Mouse (Mus musculus) CH12.LX (cell line): ENCODE data around the gene Ccser1. TPM values are rescaled to one million over a fixed set of nuclear protein-coding genes. Genes with fewer than 3 reads are reported as not detected.

ENCODE experiments used
- DNase-seq: peaks from one replicate; pipeline ENCODE4 v3.0.0-alpha.2; 2013; ENCODE audit errors: extremely low read depth
- H3K27ac ChIP-seq: 2 replicates; pipeline ENCODE4 v1.5.1; 2012; ENCODE audit warnings: low read depth, mild to moderate bottlenecking, control low read depth, moderate library complexity; ENCODE audit not compliant: insufficient read depth
- H3K27me3 ChIP-seq: replicated peaks from 2 replicates; pipeline ENCODE3; 2012; ENCODE audit warnings: inconsistent platforms
- H3K36me3 ChIP-seq, 2 experiments: replicated peaks in 1 of 2; 2 replicates each; pipeline versions ENCODE3 to v1.6.1; 2012; ENCODE audit warnings: inconsistent platforms in 1 of 2, low read length in 1 of 2, mild to moderate bottlenecking in 1 of 2, mixed read lengths in 1 of 2, moderate library complexity in 1 of 2; ENCODE audit not compliant: control insufficient read depth in 1 of 2, insufficient read depth in 1 of 2
- H3K4me1 ChIP-seq, 2 experiments: 2 replicates each; pipeline ENCODE4 v1.6.1; 2012; ENCODE audit warnings: inconsistent platforms in 1 of 2, moderate library complexity in 1 of 2; ENCODE audit not compliant: insufficient read depth in 2 of 2, control insufficient read depth in 1 of 2
- H3K4me2 ChIP-seq: 2 replicates; pipeline ENCODE4 v1.6.1; 2012; ENCODE audit warnings: low read depth, mild to moderate bottlenecking, control low read depth; ENCODE audit not compliant: poor library complexity, insufficient read depth, severe bottlenecking
- H3K4me3 ChIP-seq, 3 experiments: fragments of 150-350 bp in 1 of 3; sonication (generic) in 1 of 3; replicated peaks in 1 of 3; 2 replicates each; pipeline versions ENCODE3 to v1.5.1; 2011 to 2012; ENCODE audit warnings: low read depth in 2 of 3, low read length in 2 of 3, mild to moderate bottlenecking in 2 of 3, moderate library complexity in 2 of 3, control low read depth in 1 of 3, improper control_type of control experiment in 1 of 3, inconsistent platforms in 1 of 3, mixed read lengths in 1 of 3; ENCODE audit not compliant: poor library complexity in 1 of 3
- H3K79me2 ChIP-seq: replicated peaks from 2 replicates; pipeline ENCODE4 v1.6.1; 2012; ENCODE audit warnings: mild to moderate bottlenecking, moderate library complexity; ENCODE audit not compliant: control insufficient read depth, poor library complexity, insufficient read depth, severe bottlenecking; ENCODE audit errors: extremely low read depth
- H3K9ac ChIP-seq: 2 replicates; pipeline ENCODE4 v1.6.1; 2012; ENCODE audit warnings: low read depth, mild to moderate bottlenecking, control low read depth, moderate library complexity; ENCODE audit not compliant: insufficient read depth
- H3K9me3 ChIP-seq: replicated peaks from 2 replicates; pipeline ENCODE3; 2012; ENCODE audit warnings: low read length, inconsistent platforms, mixed read lengths
- BHLHE40 ChIP-seq: IDR thresholded peaks from 2 replicates; pipeline ENCODE4 v1.6.1; 2011; ENCODE audit warnings: mild to moderate bottlenecking, low read depth, low read length, improper control_type of control experiment
- CTCF ChIP-seq, 2 experiments: IDR thresholded peaks in 1 of 2; conservative IDR thresholded peaks in 1 of 2; 2 replicates each; pipeline ENCODE4 v1.5.1; 2011 to 2012; ENCODE audit warnings: low read depth in 2 of 2, low read length in 2 of 2, improper control_type of control experiment in 1 of 2, inconsistent platforms in 1 of 2, mild to moderate bottlenecking in 1 of 2, moderate library complexity in 1 of 2
- E2F4 ChIP-seq: IDR thresholded peaks from 2 replicates; pipeline ENCODE4 v1.6.1; 2011; ENCODE audit warnings: low read depth, low read length, improper control_type of control experiment; ENCODE audit not compliant: insufficient replicate concordance
- EP300 ChIP-seq: IDR thresholded peaks from 2 replicates; pipeline ENCODE4 v1.6.1; 2011; ENCODE audit warnings: low read length, improper control_type of control experiment
- GABPA ChIP-seq: IDR thresholded peaks from 2 replicates; pipeline ENCODE4 v1.6.1; 2012; ENCODE audit warnings: low read depth, low read length, improper control_type of control experiment, inconsistent platforms; ENCODE audit not compliant: insufficient replicate concordance
- IRF4 ChIP-seq: IDR thresholded peaks from 2 replicates; pipeline ENCODE4 v1.6.1; 2014; ENCODE audit warnings: low read depth, mild to moderate bottlenecking, inconsistent platforms, low read length, improper control_type of control experiment
- JUN ChIP-seq: IDR thresholded peaks from 2 replicates; pipeline ENCODE4 v1.6.1; 2011; ENCODE audit warnings: low read depth, mild to moderate bottlenecking, low read length, improper control_type of control experiment, moderate library complexity; ENCODE audit not compliant: insufficient read depth
- JUND ChIP-seq: conservative IDR thresholded peaks from 2 replicates; pipeline ENCODE4 v1.6.1; 2011; ENCODE audit warnings: low read depth, low read length, improper control_type of control experiment
- MAFK ChIP-seq: IDR thresholded peaks from 2 replicates; pipeline ENCODE4 v1.6.1; 2011; ENCODE audit warnings: low read length, improper control_type of control experiment; ENCODE audit not compliant: insufficient replicate concordance
- MAZ ChIP-seq: IDR thresholded peaks from 2 replicates; pipeline ENCODE4 v1.6.1; 2012; ENCODE audit warnings: low read depth, mild to moderate bottlenecking, inconsistent platforms, low read length, improper control_type of control experiment, moderate library complexity
- MEF2A ChIP-seq: IDR thresholded peaks from 2 replicates; pipeline ENCODE4 v1.6.1; 2014; ENCODE audit warnings: low read depth, mild to moderate bottlenecking, inconsistent platforms, low read length, improper control_type of control experiment, borderline replicate concordance
- MXI1 ChIP-seq: IDR thresholded peaks from 2 replicates; pipeline ENCODE4 v1.6.1; 2011; ENCODE audit warnings: mild to moderate bottlenecking, low read depth, low read length, improper control_type of control experiment
- NELFE ChIP-seq: IDR thresholded peaks from 2 replicates; pipeline ENCODE4 v1.6.1; 2011; ENCODE audit warnings: low read depth, low read length, improper control_type of control experiment
- NRF1 ChIP-seq: IDR thresholded peaks from 2 replicates; pipeline ENCODE4 v1.6.1; 2014; ENCODE audit warnings: low read depth, mild to moderate bottlenecking, inconsistent platforms, low read length, improper control_type of control experiment, moderate library complexity
- PAX5 ChIP-seq: IDR thresholded peaks from 2 replicates; pipeline ENCODE4 v1.6.1; 2012; ENCODE audit warnings: low read length, inconsistent platforms, mixed read lengths
- POLR2A ChIP-seq: IDR thresholded peaks from 2 replicates; pipeline ENCODE4 v1.6.1; 2011; ENCODE audit warnings: low read depth, mild to moderate bottlenecking, improper control_type of control experiment, low read length
- RAD21 ChIP-seq: IDR thresholded peaks from 2 replicates; pipeline ENCODE4 v1.6.1; 2011; ENCODE audit warnings: low read depth, mild to moderate bottlenecking, low read length, improper control_type of control experiment, moderate library complexity
- RCOR1 ChIP-seq: conservative IDR thresholded peaks from 2 replicates; pipeline ENCODE4 v1.6.1; 2012; ENCODE audit warnings: low read depth, mild to moderate bottlenecking, inconsistent platforms, low read length, improper control_type of control experiment
- SIN3A ChIP-seq: IDR thresholded peaks from 2 replicates; pipeline ENCODE4 v1.6.1; 2012; ENCODE audit warnings: low read length, improper control_type of control experiment, inconsistent platforms
- SMC3 ChIP-seq: IDR thresholded peaks from 2 replicates; pipeline ENCODE4 v1.6.1; 2011; ENCODE audit warnings: low read depth, low read length, improper control_type of control experiment
- TCF12 ChIP-seq: IDR thresholded peaks from 2 replicates; pipeline ENCODE4 v1.6.1; 2014; ENCODE audit warnings: low read depth, mild to moderate bottlenecking, inconsistent platforms, low read length, improper control_type of control experiment
- USF2 ChIP-seq: conservative IDR thresholded peaks from 2 replicates; pipeline ENCODE4 v1.6.1; 2011; ENCODE audit warnings: low read depth, low read length, improper control_type of control experiment
- ZNF384 ChIP-seq: IDR thresholded peaks from 2 replicates; pipeline ENCODE4 v1.6.1; 2012; ENCODE audit warnings: low read depth, low read length, improper control_type of control experiment, inconsistent platforms
- dilution Hi-C: fragments of 300-500 bp; cut with MboI; formaldehyde crosslinking; loops from 2 replicates; pipeline ENCODE4 v1.14.3; 2020; ENCODE audit warnings: low sequenced_read_pairs; ENCODE audit not compliant: extremely low pct_unique_long_range_greater_than_20kb, extremely low pct_ligation_motif_present
- in situ Hi-C: fragments of 300-500 bp; cut with MboI; formaldehyde crosslinking; loops from 3 replicates; pipeline ENCODE4 v1.14.3; 2019; ENCODE audit warnings: low sequenced_read_pairs, low pct_ligation_motif_present, low pct_unique_long_range_greater_than_20kb, mixed read lengths
- polyA plus RNA-seq: library from polyadenylated mRNA; unstranded; fragments of >175 nt; gene quantifications from 2 replicates; pipeline ENCODE4 v1.2.1, GENCODE M21; 2012; ENCODE audit warnings: low read depth; ENCODE audit not compliant: insufficient read length
- total RNA-seq, 2 experiments: library from RNA; depleted of rRNA; stranded (reverse); fragments of 300-350 nt in 1 of 2; fragments of >200 nt in 1 of 2; gene quantifications; 2 replicates each; pipeline ENCODE4 v1.2.3; 2012 to 2014

Ccser1 gene
- total and polyA plus RNA-seq, 3 experiments: not detected

DNA sequence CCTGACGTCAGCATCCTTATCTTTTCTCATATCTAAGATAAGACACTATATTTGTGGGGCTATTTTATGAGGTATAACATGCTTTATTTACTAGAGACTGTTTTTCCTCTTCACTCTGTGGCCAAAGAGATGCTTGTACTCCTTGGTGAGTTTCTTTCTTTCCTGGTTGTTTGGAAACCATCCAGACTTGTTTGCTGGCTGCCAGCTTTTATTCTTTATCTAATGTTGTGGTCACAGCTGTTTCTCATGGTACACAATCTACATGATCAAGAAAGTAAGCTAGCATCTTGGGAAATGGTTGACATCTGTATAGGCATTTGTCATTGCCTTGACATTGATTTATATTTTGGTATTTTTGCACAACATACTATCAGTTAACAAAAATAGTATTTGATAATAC lies 37.1 kb upstream of the Ccser1 start:
- in situ Hi-C loops (no loop called here), dilution Hi-C loops (no loop called here)
- H3K4me2 ChIP-seq: no peak overlapping the region
- H3K9me3 ChIP-seq: peaks cover 32% of the 10 kb centered on the region
- no peaks in the 10 kb centered on the region for H3K27me3 ChIP-seq
- H3K36me3 ChIP-seq: no peaks in the 10 kb centered on the region
- H3K79me2 ChIP-seq: no peaks in the 10 kb centered on the region
- H3K27ac ChIP-seq: no peak overlapping the region
- no peak for DNase-seq
- no peak overlapping the region for H3K4me3 ChIP-seq
- no peak for TF ChIP-seq CTCF (conservative IDR thresholded peaks at IDR 0.05 in 1 of 2, IDR thresholded peaks at IDR 0.05 in 1 of 2; ENCODE audit: low read depth in 2 of 2, low read length in 2 of 2)
- H3K4me1 ChIP-seq: no peaks in the 10 kb centered on the region
- no peak overlapping the region for H3K9ac ChIP-seq

DNA sequence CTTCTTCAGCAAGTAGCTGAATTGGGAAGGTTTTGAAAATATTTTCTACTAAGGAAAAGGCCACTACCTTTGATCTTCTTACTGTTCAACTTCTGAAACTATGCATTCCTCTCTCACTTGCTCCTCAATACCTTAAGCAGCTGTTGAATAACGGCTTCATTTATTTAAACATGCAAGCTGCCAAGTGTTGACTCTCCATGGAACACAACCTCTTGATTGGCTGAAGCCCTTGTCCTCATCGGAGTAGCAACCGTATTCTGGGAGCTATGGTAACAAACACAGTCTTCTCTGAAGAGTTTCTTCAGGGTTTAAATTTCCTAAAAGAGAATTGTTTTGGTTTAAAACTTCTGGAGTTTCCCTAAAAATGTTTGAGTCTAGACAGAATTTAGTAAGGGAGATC lies 27.2 kb upstream of the Ccser1 start:
- in situ Hi-C loops: no loop called here
- Histone ChIP-seq H3K4me3 (no peak overlapping the region), H3K9ac (no peak overlapping the region), H3K27ac (no peak overlapping the region), H3K9me3 (peaks cover 28% of the 10 kb centered on the region), H3K4me2 (no peak overlapping the region), H3K79me2 (no peaks in the 10 kb centered on the region), H3K36me3 (no peaks in the 10 kb centered on the region), H3K4me1 (no peaks in the 10 kb centered on the region), H3K27me3 (no peaks in the 10 kb centered on the region)
- dilution Hi-C loops: no loop called here
- TF ChIP-seq RAD21: no peak
- no peak for TF ChIP-seq SIN3A
- TF ChIP-seq MAZ: no peak
- no peak for TF ChIP-seq JUND
- no peak for TF ChIP-seq PAX5
- TF ChIP-seq MEF2A: no peak
- no peak for TF ChIP-seq SMC3
- TF ChIP-seq JUN: no peak
- no peak for DNase-seq

GRCm38 (mm10) chr6:61154654-61155053 lies 25.5 kb upstream of the Ccser1 start:
- H3K27ac ChIP-seq: no peak overlapping the region
- dilution Hi-C loops (no loop called here), in situ Hi-C loops (no loop called here)
- H3K79me2 ChIP-seq: no peaks in the 10 kb centered on the region
- no peak for DNase-seq
- TF ChIP-seq GABPA: no peak
- no peak for TF ChIP-seq NRF1
- TF ChIP-seq RCOR1: no peak
- no peak for TF ChIP-seq TCF12
- no peak for TF ChIP-seq MAFK
- TF ChIP-seq CTCF (conservative IDR thresholded peaks at IDR 0.05 in 1 of 2, IDR thresholded peaks at IDR 0.05 in 1 of 2; ENCODE audit: low read depth in 2 of 2, low read length in 2 of 2): no peak
- no peak for TF ChIP-seq BHLHE40
- no peak for TF ChIP-seq MXI1
- no peak for TF ChIP-seq ZNF384
- no peak for TF ChIP-seq IRF4
- TF ChIP-seq MEF2A: no peak
- no peak for TF ChIP-seq NELFE
- TF ChIP-seq USF2: no peak
- no peak for TF ChIP-seq POLR2A
- TF ChIP-seq EP300: no peak
- TF ChIP-seq E2F4: no peak
- TF ChIP-seq JUND: no peak
- no peak for TF ChIP-seq PAX5
- H3K27me3 ChIP-seq: no peaks in the 10 kb centered on the region
- H3K4me1 ChIP-seq: no peaks in the 10 kb centered on the region
- H3K4me2 ChIP-seq: no peak overlapping the region
- H3K9me3 ChIP-seq: peaks cover 34% of the 10 kb centered on the region
- H3K9ac ChIP-seq: no peak overlapping the region
- no peaks in the 10 kb centered on the region for H3K36me3 ChIP-seq
- no peak overlapping the region for H3K4me3 ChIP-seq
